Mouse (Mus musculus) lung, postnatal 0 days (tissue): ENCODE measurements around the gene Tmem202.

ENCODE experiments used
- CTCF ChIP-seq: IDR thresholded peaks from 2 replicates; pipeline ENCODE4 v1.5.1; 2016; ENCODE audit warnings: antibody characterized with exemption, mild to moderate bottlenecking
- EP300 ChIP-seq: IDR thresholded peaks from 2 replicates; pipeline ENCODE4 v1.6.1; 2016; ENCODE audit warnings: antibody characterized with exemption, mild to moderate bottlenecking, control low read depth

DNA sequence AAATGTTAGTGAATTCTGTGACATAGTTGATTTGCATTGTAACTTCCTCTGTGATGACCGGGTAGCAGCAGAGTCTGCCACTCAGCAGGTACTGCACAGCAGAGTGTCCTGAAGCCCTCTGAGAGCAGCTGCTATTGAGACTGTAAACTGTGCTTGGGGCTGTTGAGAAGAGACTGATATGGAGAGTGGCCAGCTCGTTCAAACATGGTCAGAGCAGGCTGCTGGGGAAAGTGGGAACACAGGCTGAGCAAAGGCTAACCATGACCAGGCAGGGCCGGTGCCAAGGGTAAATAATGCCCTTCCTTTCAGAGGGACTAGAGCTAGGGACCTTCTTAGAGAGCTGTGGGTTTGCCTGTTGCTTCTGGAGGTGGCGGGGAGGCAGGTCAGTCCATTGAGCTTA, 14.1 kb upstream of the Tmem202 start:
- TF ChIP-seq CTCF (no peak), EP300 (no peak)
